Mouse (Mus musculus) liver, embryonic 16.5 days (tissue): ENCODE data around the gene Tlr6. TPM values are rescaled to one million over a fixed set of nuclear protein-coding genes. Genes with fewer than 3 reads are reported as not detected.
A peak's percentile ranks its signal among the peaks of the same experiment; 100 is the strongest.

Source experiments
- ATAC-seq: fragments of 200-750 bp; cut with Nextera tagmentation; 2 replicates; pipeline ENCODE4 v1.8.0; 2017; ENCODE audit warnings: low read depth, mild to moderate bottlenecking, moderate number of reproducible peaks, moderate library complexity
- H3K27ac ChIP-seq: fragments of 300-500 bp; sonication (generic); 2 replicates; pipeline ENCODE4 v1.5.1; 2014; ENCODE audit warnings: mild to moderate bottlenecking, low read length
- H3K27me3 ChIP-seq: fragments of 300-500 bp; sonication (generic); 2 replicates; pipeline ENCODE4 v1.6.1; 2014; ENCODE audit warnings: low read depth, low read length, mixed read lengths; ENCODE audit not compliant: control insufficient read depth, insufficient read depth
- H3K36me3 ChIP-seq: fragments of 300-500 bp; sonication (generic); 2 replicates; pipeline ENCODE4 v1.6.1; 2014; ENCODE audit warnings: mild to moderate bottlenecking; ENCODE audit not compliant: control insufficient read depth, insufficient read depth
- H3K4me1 ChIP-seq: fragments of 300-500 bp; sonication (generic); 2 replicates; pipeline ENCODE4 v1.6.1; 2014; ENCODE audit warnings: low read depth, low read length, mixed read lengths; ENCODE audit not compliant: control insufficient read depth
- H3K4me2 ChIP-seq: fragments of 300-500 bp; sonication (generic); 2 replicates; pipeline ENCODE4 v1.6.1; 2014; ENCODE audit warnings: low read depth, low read length, mixed read lengths
- H3K4me3 ChIP-seq: fragments of 300-500 bp; sonication (generic); 2 replicates; pipeline ENCODE4 v1.5.1; 2014; ENCODE audit warnings: low read depth, mild to moderate bottlenecking, low read length
- H3K9ac ChIP-seq: fragments of 300-500 bp; sonication (generic); 2 replicates; pipeline ENCODE4 v1.6.1; 2014; ENCODE audit warnings: low read depth, low read length
- H3K9me3 ChIP-seq: fragments of 300-500 bp; sonication (generic); replicated peaks from 2 replicates; pipeline ENCODE4 v1.6.1; 2016; ENCODE audit warnings: low read length; ENCODE audit not compliant: control insufficient read depth
- WGBS: fragments of 180-500 bp; shearing (Covaris S2); extraction: QIAGEN DNeasy Blood & Tissue Kit; methylation state at CpG from one replicate; pipeline ENCODE4 v1.1.7; 2014; ENCODE audit not compliant: insufficient replicate concordance; 5-methylcytosine and 5-hydroxymethylcytosine counted together
- polyA plus RNA-seq: library from polyadenylated mRNA; unstranded; fragments of >200 nt; fragmentation: Nextera tagmentation; extraction: Ambion mirVana; gene quantifications from 2 replicates; pipeline ENCODE4 v1.2.1, GENCODE M21; 2015

Tlr6 gene
- polyA plus RNA-seq, 1 experiment from 2014 or later, result 0.89 TPM

GRCm38 (mm10) chr5:64954931-64955330 is 5.0 kb downstream of the Tlr6 start:
- no peaks in the 10 kb centered on the region for H3K27me3 ChIP-seq
- H3K4me1 ChIP-seq, result no peaks in the 10 kb centered on the region
- no peak overlapping the region for H3K9ac ChIP-seq
- no peak overlapping the region for H3K4me3 ChIP-seq
- 63% methylated on average over 8 of the region's 8 CpGs for WGBS
- no peak overlapping the region for H3K4me2 ChIP-seq
- H3K27ac ChIP-seq, result no peak overlapping the region
- H3K9me3 ChIP-seq, result no peaks in the 10 kb centered on the region
- no peak for ATAC-seq
- H3K36me3 ChIP-seq, result no peaks in the 10 kb centered on the region

GRCm38 (mm10) chr5:64951486-64951885 is 8.4 kb downstream of the Tlr6 start:
- H3K27ac ChIP-seq, result no peak overlapping the region
- H3K9ac ChIP-seq, result no peak overlapping the region
- H3K4me1 ChIP-seq, result no peaks in the 10 kb centered on the region
- no peaks in the 10 kb centered on the region for H3K36me3 ChIP-seq
- no peaks in the 10 kb centered on the region for H3K27me3 ChIP-seq
- H3K9me3 ChIP-seq, result no peaks in the 10 kb centered on the region
- no peak overlapping the region for H3K4me2 ChIP-seq
- no peak overlapping the region for H3K4me3 ChIP-seq
- ATAC-seq, result no peak
- WGBS, result 68% methylated on average over 5 of the region's 5 CpGs

DNA sequence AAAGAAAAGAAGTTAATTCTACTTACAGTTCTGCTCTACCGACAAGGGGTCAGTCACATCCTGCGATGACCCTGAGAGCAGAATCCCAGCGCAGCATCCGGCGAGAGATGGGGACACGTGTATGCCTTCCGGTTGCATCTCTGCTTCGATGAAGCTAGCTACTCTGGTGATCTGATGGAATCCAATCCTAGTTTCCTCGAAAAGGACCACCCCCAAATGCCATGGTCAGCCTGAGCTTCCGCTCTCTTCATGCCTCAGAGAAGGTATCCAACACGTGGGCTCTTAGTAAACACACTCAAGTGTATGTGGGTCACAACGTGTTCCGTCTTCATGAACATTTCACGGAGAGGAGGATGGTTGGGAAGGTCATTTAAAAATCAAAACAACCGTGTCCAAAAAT is 27.1 kb downstream of the Tlr6 start:
- 69% methylated on average over 15 of the region's 15 CpGs for WGBS
- Histone ChIP-seq H3K27ac (no peak overlapping the region), H3K27me3 (no peaks in the 10 kb centered on the region), H3K4me1 (no peaks in the 10 kb centered on the region), H3K36me3 (no peaks in the 10 kb centered on the region), H3K4me3 (no peak overlapping the region), H3K4me2 (0 out of 2 replicates have a peak overlapping the region, but pooled peaks have one; percentile 1), H3K9me3 (no peaks in the 10 kb centered on the region), H3K9ac (no peak overlapping the region)
- ATAC-seq, result no peak

DNA sequence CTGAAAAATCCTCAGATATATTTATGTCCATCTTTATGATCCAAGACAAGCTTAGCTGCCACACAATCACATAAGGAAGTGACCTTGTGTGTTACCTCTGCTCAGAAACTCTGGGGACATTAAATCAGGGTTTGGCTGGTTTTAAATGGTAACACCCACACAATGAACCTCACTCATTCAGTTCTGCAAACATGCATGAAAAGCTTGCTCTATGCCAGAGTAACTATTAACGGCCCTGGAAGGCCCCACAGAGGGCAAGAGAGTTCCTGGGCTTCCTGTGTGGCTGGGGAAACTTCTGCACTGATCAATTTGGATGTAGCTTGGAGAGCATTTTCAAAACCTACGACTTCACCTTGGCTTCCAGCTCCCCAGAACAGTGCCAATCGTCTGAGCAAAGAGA is 27.7 kb downstream of the Tlr6 start:
- H3K4me1 ChIP-seq, result no peaks in the 10 kb centered on the region
- H3K36me3 ChIP-seq, result no peaks in the 10 kb centered on the region
- H3K4me2 ChIP-seq, result 0 out of 2 replicates have a peak overlapping the region, but pooled peaks have one; percentile 1
- ATAC-seq, result no peak
- H3K4me3 ChIP-seq, result no peak overlapping the region
- no peak overlapping the region for H3K27ac ChIP-seq
- H3K9me3 ChIP-seq, result no peaks in the 10 kb centered on the region
- WGBS, result 21% methylated on average over 3 of the region's 3 CpGs
- no peak overlapping the region for H3K9ac ChIP-seq
- H3K27me3 ChIP-seq, result no peaks in the 10 kb centered on the region

DNA sequence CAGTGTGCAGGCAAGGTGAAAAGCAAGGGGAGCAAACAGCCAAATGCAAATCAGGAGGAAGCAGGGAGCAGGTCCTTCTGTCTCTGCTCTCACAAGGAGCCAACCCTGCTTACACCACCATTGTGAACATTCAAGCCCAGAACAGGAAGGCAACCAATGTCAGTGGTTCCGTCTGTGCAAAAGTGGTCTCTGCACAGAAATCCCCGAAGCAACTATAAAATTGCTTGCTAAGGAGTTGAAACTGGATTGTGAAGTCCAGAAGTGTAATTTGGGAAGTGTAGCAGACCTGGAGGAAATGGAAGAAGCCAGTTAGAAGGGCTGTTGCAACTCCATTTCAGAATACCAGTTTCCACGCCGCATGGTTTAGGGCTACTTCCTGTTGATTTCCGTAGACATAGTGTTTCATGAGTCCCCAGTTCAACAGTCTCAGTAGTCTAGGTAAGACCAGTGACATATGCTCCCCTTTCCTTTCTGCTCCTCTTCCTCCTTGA is 37.0 kb downstream of the Tlr6 start:
- no peak for ATAC-seq

DNA sequence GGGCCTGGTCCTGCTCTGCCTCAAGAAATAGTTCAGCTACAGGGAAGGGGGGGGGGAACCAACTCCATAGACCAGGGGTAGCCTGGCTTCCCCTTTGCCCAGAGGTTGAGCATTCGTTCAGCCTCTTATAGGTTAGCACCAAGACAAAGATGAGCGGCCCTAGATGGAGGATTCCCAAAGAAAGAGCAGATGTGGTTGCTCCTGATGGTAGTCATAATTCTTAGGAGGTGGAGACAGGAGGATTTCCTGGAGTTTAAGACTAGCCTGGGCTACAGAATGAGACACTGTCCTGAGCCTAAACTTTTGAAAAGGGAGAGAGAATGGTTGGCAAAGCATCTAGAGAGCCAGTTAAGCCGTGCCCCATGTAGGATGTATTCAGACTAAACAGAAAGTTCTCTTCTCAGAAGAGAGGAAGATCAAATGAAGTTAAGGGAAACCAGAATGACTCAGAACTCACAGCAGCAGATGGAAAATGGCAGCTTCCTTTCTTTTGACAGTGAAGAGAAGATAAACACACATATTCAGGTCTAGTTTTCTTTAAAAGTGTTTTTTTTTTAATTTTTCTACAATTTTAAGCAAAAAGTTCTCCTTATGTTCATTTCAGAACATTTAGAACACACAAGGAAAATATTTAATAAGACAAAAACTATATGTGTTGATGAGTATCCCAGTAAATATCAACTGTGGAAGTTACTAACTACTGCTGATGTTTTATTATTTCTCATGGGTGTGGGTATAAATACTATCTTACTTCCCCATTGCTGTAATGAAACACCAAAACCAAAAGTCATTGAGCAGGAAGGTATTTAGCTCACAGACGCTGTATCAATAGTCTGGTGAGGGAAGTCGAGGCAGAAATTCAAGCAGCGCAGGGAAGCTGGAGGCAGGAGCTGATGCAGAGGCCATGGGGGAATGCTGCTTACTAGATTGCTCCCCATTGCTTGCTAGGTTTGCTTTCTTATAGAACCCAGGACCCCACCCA is 41.0 kb downstream of the Tlr6 start:
- Histone ChIP-seq H3K27me3 (no peaks in the 10 kb centered on the region), H3K36me3 (no peaks in the 10 kb centered on the region), H3K4me3 (no peak overlapping the region), H3K4me1 (no peaks in the 10 kb centered on the region), H3K9me3 (no peaks in the 10 kb centered on the region), H3K4me2 (no peak overlapping the region), H3K9ac (no peak overlapping the region), H3K27ac (no peak overlapping the region)
- WGBS, result 68% methylated on average over 6 of the region's 6 CpGs
- ATAC-seq, result no peak

More for the DNA sequence above, 37.0 kb downstream of the Tlr6 start:
- H3K4me3 ChIP-seq, result no peak overlapping the region
- H3K27me3 ChIP-seq, result no peaks in the 10 kb centered on the region
- H3K27ac ChIP-seq, result peak overlapping the region; percentile 19; the same call in 1 of the 2 replicates
- H3K9me3 ChIP-seq, result no peaks in the 10 kb centered on the region
- no peak overlapping the region for H3K9ac ChIP-seq
- no peak overlapping the region for H3K4me2 ChIP-seq
- no peaks in the 10 kb centered on the region for H3K36me3 ChIP-seq
- no peaks in the 10 kb centered on the region for H3K4me1 ChIP-seq
- WGBS, result 42% methylated on average over 5 of the region's 5 CpGs

DNA sequence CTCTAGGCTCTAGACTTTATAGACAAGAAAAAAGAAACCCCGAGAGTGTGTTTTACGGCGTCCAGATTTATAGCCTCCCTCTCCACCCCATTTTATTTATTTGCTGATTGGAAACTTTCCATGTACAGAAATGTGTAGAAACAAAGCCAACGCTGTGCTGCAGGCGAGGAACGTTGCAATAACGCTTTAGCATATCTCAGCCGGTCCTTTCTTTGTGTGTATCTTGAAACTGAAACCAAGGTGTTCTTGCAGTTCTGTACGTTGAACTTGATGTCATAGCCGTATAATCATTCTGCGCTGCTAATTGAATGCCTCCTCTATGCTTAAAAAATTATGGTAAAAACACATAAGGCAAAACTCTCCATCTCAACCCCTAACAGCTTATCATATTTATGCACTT is 42.2 kb downstream of the Tlr6 start:
- H3K9ac ChIP-seq, result no peak overlapping the region
- H3K9me3 ChIP-seq, result no peaks in the 10 kb centered on the region
- H3K27me3 ChIP-seq, result no peaks in the 10 kb centered on the region
- ATAC-seq, result no peak
- no peak overlapping the region for H3K27ac ChIP-seq
- H3K36me3 ChIP-seq, result no peaks in the 10 kb centered on the region
- no peak overlapping the region for H3K4me3 ChIP-seq
- 84% methylated on average over 11 of the region's 11 CpGs for WGBS
- no peaks in the 10 kb centered on the region for H3K4me1 ChIP-seq
- H3K4me2 ChIP-seq, result no peak overlapping the region

GRCm38 (mm10) chr5:64917161-64917560 is 42.7 kb downstream of the Tlr6 start:
- Histone ChIP-seq H3K27me3 (no peaks in the 10 kb centered on the region), H3K4me1 (no peaks in the 10 kb centered on the region), H3K9me3 (no peaks in the 10 kb centered on the region), H3K9ac (no peak overlapping the region), H3K4me2 (no peak overlapping the region), H3K4me3 (no peak overlapping the region), H3K27ac (no peak overlapping the region), H3K36me3 (no peaks in the 10 kb centered on the region)
- 80% methylated on average over 9 of the region's 9 CpGs for WGBS
- no peak for ATAC-seq
